Mouse (Mus musculus): Measurements from ENCODE around the gene Nme7. TPM values are rescaled to one million over a fixed set of nuclear protein-coding genes. Genes with fewer than 3 reads are reported as not detected.

Gene Nme7
- polyA plus RNA-seq (2021; fragmentation: Nextera tagmentation), result 29.9 and 34.1 TPM in 2 replicates
- long read RNA-seq, experiment 1, partial matches to known transcripts, result 4 of 48 reads
- long read RNA-seq, experiment 1, other reads (novel, unspliced or antisense), result 40 of 48 reads
- long read RNA-seq, experiment 2, transcript Nme7-207 (14 exons, 1,740 nt), result major isoform, 9 of 56 reads
- long read RNA-seq, experiment 2, transcript Nme7-202 (13 exons, 1,635 nt), result minor isoform, 5 of 56 reads
- long read RNA-seq, experiment 2, partial matches to known transcripts, result 11 of 56 reads
- long read RNA-seq, experiment 2, other reads (novel, unspliced or antisense), result 31 of 56 reads

DNA sequence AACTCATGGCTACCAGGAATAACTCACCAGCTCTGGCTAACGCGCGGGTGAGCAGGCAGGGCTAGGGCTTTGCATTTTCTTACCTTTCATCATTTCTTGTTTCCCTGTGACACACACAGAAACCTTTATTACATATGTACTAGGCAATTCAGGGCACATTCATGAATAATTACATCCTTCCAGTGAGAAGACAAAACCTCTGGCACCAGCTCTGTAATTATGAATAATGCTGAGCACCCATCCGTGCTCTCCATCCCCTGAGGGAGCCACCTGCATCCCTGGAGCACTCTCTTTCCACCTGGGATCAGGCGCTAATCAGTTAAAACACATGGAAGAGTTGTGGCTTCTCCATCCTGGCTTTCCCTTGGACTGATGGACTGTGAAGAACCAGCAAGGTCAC is at the start of gene Nme7:
Gene Nme7 (plus strand): TSS at position 301 of the 400 bp plus-strand sequence.

GRCm38 (mm10) chr1:164275455-164275954 is 28.4 kb upstream of the Nme7 start, which contains the start of gene Ccdc181:
Ccdc181 (plus strand) TSS chr1:164275585.

DNA sequence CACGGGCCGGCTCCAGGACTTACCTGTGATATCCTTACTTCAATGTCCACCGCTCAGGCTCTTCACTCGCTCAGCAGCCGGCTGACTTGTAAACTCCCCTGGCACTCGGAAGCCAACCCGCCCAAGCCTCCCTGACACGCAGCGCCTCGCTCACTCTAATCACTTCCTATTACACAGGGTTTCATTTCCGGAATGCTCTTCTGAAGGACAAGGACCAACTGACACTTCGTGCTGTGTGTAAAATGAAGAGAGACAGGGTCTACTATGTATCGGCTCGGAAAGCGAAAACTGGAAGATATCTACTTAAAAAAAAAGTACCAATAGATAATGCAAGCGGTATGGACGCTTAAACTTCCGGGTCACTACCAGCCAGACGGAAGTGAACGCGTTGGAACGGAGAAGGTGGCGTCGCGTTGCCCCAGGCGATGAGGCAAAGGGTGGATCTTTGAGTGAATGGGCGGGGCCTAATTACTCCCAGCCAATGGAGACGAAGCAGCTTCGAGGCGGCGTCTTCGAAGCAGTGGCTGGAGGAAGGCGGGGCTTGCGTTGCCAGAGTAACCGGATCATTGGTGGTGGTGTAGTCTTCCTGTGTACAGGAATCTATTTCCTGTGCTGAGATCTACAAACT is 3.3 kb downstream of the Nme7 start, which contains the start of gene Blzf1:
Gene Blzf1 (minus strand): TSS at position 366 of the 628 bp plus-strand sequence.

GRCm38 (mm10) chr1:164458245-164458613 is 154.3 kb downstream of the Nme7 start, which contains the start of gene Atp1b1:
Atp1b1 (minus strand) TSS chr1:164458355.

Other genes starting within 250 kb of the Nme7 start
- not detected in 2 replicates for gene Sell, start 242.1 kb upstream of the Nme7 start, polyA plus RNA-seq (2021; fragmentation: Nextera tagmentation)
- gene Selp, start 188.9 kb upstream of the Nme7 start, polyA plus RNA-seq (2021; fragmentation: Nextera tagmentation), result not detected in 2 replicates
- gene F5, start 152.3 kb upstream of the Nme7 start, polyA plus RNA-seq (2021; fragmentation: Nextera tagmentation), result 0.15 and 3.4 TPM in 2 replicates
- gene Slc19a2, start 55.1 kb upstream of the Nme7 start, polyA plus RNA-seq (2021; fragmentation: Nextera tagmentation), result 7.5 and 8.1 TPM in 2 replicates
- 17.3 and 19.5 TPM in 2 replicates for gene Ccdc181, start 28.5 kb upstream of the Nme7 start, polyA plus RNA-seq (2021; fragmentation: Nextera tagmentation)
- 20.6 and 21.3 TPM in 2 replicates for gene Blzf1, start 3.4 kb downstream of the Nme7 start, polyA plus RNA-seq (2021; fragmentation: Nextera tagmentation)
- 1,410 and 1,469 TPM in 2 replicates for gene Atp1b1, start 154.2 kb downstream of the Nme7 start, polyA plus RNA-seq (2021; fragmentation: Nextera tagmentation)

All from layer of hippocampus, adult 6 months (tissue).